Mouse (Mus musculus) ES-E14 (cell line): ENCODE measurements around the gene Dnlz. TPM values are rescaled to one million over a fixed set of nuclear protein-coding genes. Genes with fewer than 3 reads are reported as not detected.

Experiments used
- DNase-seq: peaks from one replicate; pipeline ENCODE4 v3.0.0-alpha.2; 2013; ENCODE audit warnings: low read depth, low spot score
- H3K27ac ChIP-seq: 2 replicates; pipeline ENCODE4 v1.5.1; 2012; ENCODE audit warnings: low read depth, mild to moderate bottlenecking, low read length, moderate library complexity, mixed read lengths; ENCODE audit not compliant: poor library complexity, insufficient read depth, severe bottlenecking
- H3K36me3 ChIP-seq: 2 replicates; pipeline ENCODE4 v1.6.1; 2012; ENCODE audit warnings: mild to moderate bottlenecking, low read length, moderate library complexity, mixed read lengths; ENCODE audit not compliant: control insufficient read depth, poor library complexity, insufficient read depth, severe bottlenecking
- H3K4me1 ChIP-seq, 2 experiments: fragments of 150-350 bp in 1 of 2; sonication (generic) in 1 of 2; 2 replicates each; pipeline ENCODE4 v1.6.1; 2012; ENCODE audit warnings: low read length in 2 of 2, mild to moderate bottlenecking in 1 of 2, mixed read lengths in 1 of 2; ENCODE audit not compliant: control insufficient read depth in 2 of 2, insufficient read depth in 2 of 2, poor library complexity in 1 of 2
- H3K4me3 ChIP-seq, 2 experiments: fragments of 150-350 bp in 1 of 2; sonication (generic) in 1 of 2; 2 replicates each; pipeline ENCODE4 v1.5.1; 2012; ENCODE audit warnings: low read length in 2 of 2, low read depth in 1 of 2, mild to moderate bottlenecking in 1 of 2, mixed read lengths in 1 of 2; ENCODE audit not compliant: insufficient read depth in 1 of 2, poor library complexity in 1 of 2, severe bottlenecking in 1 of 2
- H3K9ac ChIP-seq: 2 replicates; pipeline ENCODE4 v1.6.1; 2012; ENCODE audit warnings: low read depth, mild to moderate bottlenecking, low read length, mixed read lengths; ENCODE audit not compliant: poor library complexity, insufficient read depth, severe bottlenecking
- H3K9me3 ChIP-seq: fragments of 150-350 bp; sonication (generic); 2 replicates; pipeline ENCODE4 v1.6.1; 2012; ENCODE audit warnings: low read depth, mild to moderate bottlenecking, low read length; ENCODE audit not compliant: control insufficient read depth, insufficient read depth
- CHD2 ChIP-seq: IDR thresholded peaks from 2 replicates; pipeline ENCODE4 v1.6.1; 2014; ENCODE audit warnings: mild to moderate bottlenecking, low read depth, low read length, inconsistent platforms
- HCFC1 ChIP-seq: IDR thresholded peaks from 2 replicates; pipeline ENCODE4 v1.6.1; 2012; ENCODE audit warnings: low read length, inconsistent platforms, borderline replicate concordance; ENCODE audit not compliant: insufficient read depth
- MAFK ChIP-seq: IDR thresholded peaks from 2 replicates; pipeline ENCODE4 v1.6.1; 2014; ENCODE audit warnings: mild to moderate bottlenecking, low read depth, low read length, inconsistent platforms; ENCODE audit not compliant: insufficient read depth
- ZC3H11A ChIP-seq: IDR thresholded peaks from 2 replicates; pipeline ENCODE4 v1.6.1; 2012; ENCODE audit warnings: low read depth, mild to moderate bottlenecking, inconsistent platforms, low read length, borderline replicate concordance
- ZNF384 ChIP-seq: IDR thresholded peaks from 2 replicates; pipeline ENCODE4 v1.6.1; 2012; ENCODE audit warnings: low read depth, low read length, inconsistent platforms
- in situ Hi-C, 2 experiments: fragments of 600-800 bp; cut with MboI; formaldehyde crosslinking; loops; one replicate each; pipeline ENCODE4 v1.15.1; 2025; ENCODE audit warnings: low sequenced_read_pairs in 2 of 2, inconsistent platforms in 1 of 2; ENCODE audit not compliant: unreplicated experiment in 2 of 2
- total RNA-seq: library from RNA; depleted of rRNA; stranded (reverse); fragments of 300-350 nt; gene quantifications from 2 replicates; pipeline ENCODE4 v1.2.3, GENCODE M21; 2012

Dnlz gene
- total RNA-seq, 1 experiment = 8.0 TPM

DNA sequence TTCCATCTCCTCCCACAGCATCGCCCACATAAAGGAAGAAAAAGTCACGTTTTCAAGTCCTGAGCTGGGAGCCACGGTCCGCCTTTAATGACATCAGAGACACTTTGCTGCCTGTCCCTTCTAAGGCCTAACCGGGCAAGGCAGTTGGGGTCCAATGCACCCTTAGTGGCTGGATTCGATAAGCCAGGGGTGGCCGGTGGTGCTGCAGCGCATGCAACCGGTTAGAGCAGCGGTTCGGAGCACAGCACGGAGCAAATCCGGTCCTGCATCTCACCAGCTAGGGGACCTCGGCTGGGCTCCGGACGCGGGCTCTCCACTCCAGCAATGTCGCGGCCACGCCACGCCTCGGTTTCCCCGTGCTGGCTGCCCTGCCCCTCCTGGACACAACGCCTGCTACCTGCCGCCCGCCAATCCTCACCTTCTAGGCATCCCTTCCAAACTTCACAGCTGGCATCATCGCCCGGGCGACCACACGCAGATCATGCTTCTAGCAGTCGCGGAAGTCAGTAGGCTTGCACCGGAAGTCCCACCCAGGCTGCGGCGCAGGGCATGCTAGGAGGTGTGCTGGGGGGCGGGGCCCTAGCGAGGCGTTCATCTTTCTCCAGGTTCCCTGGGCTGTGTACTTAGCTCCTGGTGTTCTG lies 28.3 kb upstream of the Dnlz start, which contains the start of gene Snapc4:
Snapc4 (minus strand) TSS at position 523 of the 641 bp plus-strand sequence.
- H3K4me3 ChIP-seq = peak within 1 kb of the TSS; percentile 93 to 94

GRCm38 (mm10) chr2:26372396-26372795 lies 20.5 kb upstream of the Dnlz start:
- Histone ChIP-seq H3K9ac (no peak overlapping the region), H3K4me1 (no peaks in the 10 kb centered on the region), H3K36me3 (peaks cover 89% of the 10 kb centered on the region), H3K27ac (no peak overlapping the region), H3K4me3 (no peak overlapping the region), H3K9me3 (no peaks in the 10 kb centered on the region)
- in situ Hi-C loops = no loop called here
- TF ChIP-seq CHD2 = no peak
- no peak for TF ChIP-seq ZNF384
- no peak for TF ChIP-seq ZC3H11A
- no peak for TF ChIP-seq HCFC1
- no peak for TF ChIP-seq MAFK
- DNase-seq = no peak

More for the DNA sequence above, 28.3 kb upstream of the Dnlz start, which contains the start of gene Snapc4:
- no peaks in the 10 kb centered on the region for H3K9me3 ChIP-seq
- DNase-seq = peak; percentile 83
- H3K9ac ChIP-seq = peak within 1 kb of the TSS; percentile 96
- no peak within 1 kb of the TSS for H3K27ac ChIP-seq
- no peaks in the 10 kb centered on the region; a peak in 1 of 4 replicates for H3K4me1 ChIP-seq
- no peak for TF ChIP-seq ZC3H11A
- TF ChIP-seq CHD2 = no peak
- TF ChIP-seq HCFC1 = no peak; the same call in 1 of the 2 replicates
- no peak for TF ChIP-seq ZNF384
- TF ChIP-seq MAFK = no peak
- in situ Hi-C loops = no loop called here
- peaks cover 53% of the 10 kb centered on the region for H3K36me3 ChIP-seq

DNA sequence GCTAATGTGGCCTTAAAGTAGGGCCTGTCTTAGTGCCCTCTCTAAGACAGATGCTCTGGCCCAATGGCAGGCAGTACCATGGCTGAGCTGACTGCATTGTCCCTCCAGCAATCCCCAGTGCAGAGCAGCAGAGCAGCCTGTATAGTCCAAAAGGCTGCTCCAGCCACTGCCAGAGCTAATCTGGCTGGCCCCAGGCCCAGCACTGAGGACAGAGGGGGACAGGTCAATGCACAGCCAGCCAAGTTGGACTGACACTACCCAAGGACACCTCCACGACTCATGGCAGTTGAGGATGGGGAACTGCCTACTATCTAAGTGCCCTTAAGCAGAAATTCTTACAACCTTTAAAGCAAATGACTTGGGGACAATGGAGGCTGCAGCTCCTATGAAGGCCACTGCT lies 16.7 kb upstream of the Dnlz start:
- Histone ChIP-seq H3K36me3 (peaks cover 91% of the 10 kb centered on the region), H3K27ac (no peak overlapping the region), H3K4me3 (no peak overlapping the region), H3K9me3 (no peaks in the 10 kb centered on the region), H3K4me1 (no peaks in the 10 kb centered on the region), H3K9ac (no peak overlapping the region)
- in situ Hi-C loops = no loop called here
- no peak for DNase-seq
- TF ChIP-seq MAFK (no peak), ZNF384 (no peak), CHD2 (no peak), HCFC1 (no peak), ZC3H11A (no peak)

GRCm38 (mm10) chr2:26367911-26368310 lies 16.0 kb upstream of the Dnlz start:
- H3K9me3 ChIP-seq = no peaks in the 10 kb centered on the region
- no peak overlapping the region for H3K27ac ChIP-seq
- H3K9ac ChIP-seq = no peak overlapping the region
- no peaks in the 10 kb centered on the region for H3K4me1 ChIP-seq
- H3K4me3 ChIP-seq = no peak overlapping the region
- TF ChIP-seq CHD2 = no peak
- TF ChIP-seq MAFK = no peak
- TF ChIP-seq HCFC1 = no peak
- no peak for TF ChIP-seq ZC3H11A
- no peak for TF ChIP-seq ZNF384
- peaks cover 87% of the 10 kb centered on the region for H3K36me3 ChIP-seq
- in situ Hi-C loops = no loop called here
- DNase-seq = no peak
